Mouse (Mus musculus) megakaryocyte, embryonic 14.5 days (primary cell): ENCODE results near the gene 1700042G07Rik.

Source experiments
- FLI1 ChIP-seq: IDR thresholded peaks from 2 replicates; pipeline ENCODE4 v1.6.1; 2012; ENCODE audit warnings: low read length, inconsistent platforms, mixed read lengths
- GATA1 ChIP-seq: IDR thresholded peaks from 3 replicates; pipeline ENCODE4 v1.6.1; 2012; ENCODE audit warnings: mixed read lengths, low read length, inconsistent platforms, borderline replicate concordance

- TF ChIP-seq GATA1 (no peak), FLI1 (no peak)
These were observed 35.7 kb upstream of the 1700042G07Rik start for GRCm38 (mm10) chr4:116137421-116137996.
